Mouse (Mus musculus) intestine, postnatal 0 days (tissue): ENCODE measurements around the gene Cx3cr1. TPM values are rescaled to one million over a fixed set of nuclear protein-coding genes. Genes with fewer than 3 reads are reported as not detected.
"Not testable (repeated sequence)": the region's sequence is repeated elsewhere in the genome, so short reads cannot be mapped to it uniquely, and the experiment has no call there.

Experiments used
- ATAC-seq: fragments of 200-750 bp; cut with Nextera tagmentation; 2 replicates; pipeline ENCODE4 v1.8.0; 2017; ENCODE audit warnings: mild to moderate bottlenecking, moderate TSS enrichment, moderate library complexity
- H3K27ac ChIP-seq: fragments of 300-500 bp; sonication (generic); 2 replicates; pipeline ENCODE4 v1.5.1; 2014; ENCODE audit warnings: mild to moderate bottlenecking, low read depth, low read length, moderate library complexity
- H3K27me3 ChIP-seq: fragments of 300-500 bp; sonication (generic); replicated peaks from 2 replicates; pipeline ENCODE4 v1.6.1; 2014; ENCODE audit warnings: low read length, mixed read lengths; ENCODE audit not compliant: control insufficient read depth, insufficient read depth
- H3K36me3 ChIP-seq: fragments of 300-500 bp; sonication (generic); 2 replicates; pipeline ENCODE4 v1.6.1; 2014; ENCODE audit warnings: mild to moderate bottlenecking, moderate library complexity; ENCODE audit not compliant: control insufficient read depth, insufficient read depth
- H3K4me1 ChIP-seq: fragments of 300-500 bp; sonication (generic); replicated peaks from 2 replicates; pipeline ENCODE4 v1.6.1; 2014; ENCODE audit warnings: antibody characterized with exemption, low read length, mixed read lengths; ENCODE audit not compliant: control insufficient read depth, insufficient read depth
- H3K4me2 ChIP-seq: fragments of 300-500 bp; sonication (generic); replicated peaks from 2 replicates; pipeline ENCODE4 v1.6.1; 2014; ENCODE audit warnings: low read depth, mild to moderate bottlenecking, moderate library complexity
- H3K4me3 ChIP-seq: fragments of 300-500 bp; sonication (generic); 2 replicates; pipeline ENCODE4 v1.5.1; 2014; ENCODE audit warnings: low read depth, low read length
- H3K9ac ChIP-seq: fragments of 300-500 bp; sonication (generic); 2 replicates; pipeline ENCODE4 v1.6.1; 2014; ENCODE audit warnings: mild to moderate bottlenecking, low read depth, low read length
- H3K9me3 ChIP-seq: fragments of 300-500 bp; sonication (generic); 2 replicates; pipeline ENCODE4 v1.6.1; 2016; ENCODE audit warnings: mixed run types; ENCODE audit not compliant: control insufficient read depth
- CTCF ChIP-seq: sonication (generic); IDR thresholded peaks from 2 replicates; pipeline ENCODE4 v1.5.1; 2016; ENCODE audit warnings: low read depth, mild to moderate bottlenecking, control low read depth, antibody characterized with exemption, moderate library complexity
- whole genome bisulfite sequencing: fragments of 180-500 bp; shearing (Covaris S2); extraction: QIAGEN DNeasy Blood & Tissue Kit; methylation state at CpG from one replicate; pipeline ENCODE4 v1.1.7; 2014; 5-methylcytosine and 5-hydroxymethylcytosine counted together
- polyA plus RNA-seq: library from polyadenylated mRNA; unstranded; fragments of >200 nt; fragmentation: Nextera tagmentation; extraction: Ambion mirVana; gene quantifications from 2 replicates; pipeline ENCODE4 v1.2.1, GENCODE M21; 2015

Cx3cr1 gene
- polyA plus RNA-seq, 1 experiment from 2014 or later, result 5.4 TPM

DNA sequence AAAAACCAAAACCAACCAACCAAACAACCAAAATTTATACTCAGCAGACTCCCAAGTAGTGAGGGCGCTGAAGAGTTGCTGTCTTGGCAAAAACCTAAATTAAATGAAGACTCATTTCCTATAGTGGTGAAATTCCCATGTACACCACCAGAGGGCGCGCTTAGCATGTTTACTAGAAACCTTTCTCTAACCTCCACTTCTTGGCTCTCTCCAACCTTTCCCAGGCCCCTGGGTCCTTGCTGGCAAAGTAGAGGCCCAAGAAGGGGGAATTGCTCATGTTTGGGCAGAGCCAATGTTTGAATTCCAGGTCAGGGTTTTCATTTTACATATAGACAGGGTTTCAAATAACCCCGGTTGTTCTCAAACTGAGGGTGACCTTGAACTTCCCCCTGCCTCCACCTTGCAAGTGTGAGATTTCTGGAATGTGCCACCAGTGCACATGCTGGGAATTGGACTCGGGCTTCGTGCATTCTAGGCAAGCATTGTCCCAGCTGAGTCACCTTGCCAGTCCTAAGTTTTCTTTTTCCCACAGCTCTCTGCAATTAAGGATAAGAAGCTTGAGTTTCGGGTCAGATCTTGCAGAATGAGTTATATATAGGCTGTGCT, 49.3 kb downstream of the Cx3cr1 start:
- Histone ChIP-seq H3K4me2 (no peak overlapping the region), H3K36me3 (no peaks in the 10 kb centered on the region), H3K9ac (no peak overlapping the region), H3K4me3 (no peak overlapping the region), H3K27me3 (0 out of 2 replicates have a peak, but pooled peaks cover 5% of the 10 kb centered on the region), H3K4me1 (no peaks in the 10 kb centered on the region), H3K27ac (no peak overlapping the region), H3K9me3 (no peaks in the 10 kb centered on the region)
- 34% methylated on average over 7 of the region's 7 CpGs for WGBS
- ATAC-seq, result no peak
- TF ChIP-seq CTCF, result peak; percentile 84

- no peaks in the 10 kb centered on the region for H3K36me3 ChIP-seq
- H3K9me3 ChIP-seq, result no peaks in the 10 kb centered on the region
- H3K4me1 ChIP-seq, result no peaks in the 10 kb centered on the region
- no peak for TF ChIP-seq CTCF
- 60% methylated on average over 10 of the region's 10 CpGs for WGBS
- H3K9ac ChIP-seq, result no peak overlapping the region
- no peak overlapping the region for H3K4me3 ChIP-seq
- H3K27ac ChIP-seq, result no peak overlapping the region
- no peak for ATAC-seq
- no peak overlapping the region for H3K4me2 ChIP-seq
- H3K27me3 ChIP-seq, result peaks cover 5% of the 10 kb centered on the region; the same call in 1 of the 2 replicates
These were observed 52.7 kb downstream of the Cx3cr1 start for GRCm38 (mm10) chr9:120016956-120017355.

- Histone ChIP-seq H3K4me3 (no peak overlapping the region), H3K27ac (no peak overlapping the region), H3K9ac (no peak overlapping the region), H3K27me3 (peaks cover 5% of the 10 kb centered on the region; the same call in 1 of the 2 replicates), H3K4me1 (no peaks in the 10 kb centered on the region), H3K4me2 (no peak overlapping the region), H3K9me3 (no peaks in the 10 kb centered on the region), H3K36me3 (no peaks in the 10 kb centered on the region)
- TF ChIP-seq CTCF, result no peak
- 74% methylated on average over 6 of the region's 6 CpGs for WGBS
- ATAC-seq, result no peak
These were observed 54.9 kb downstream of the Cx3cr1 start for GRCm38 (mm10) chr9:120014828-120015227.

GRCm38 (mm10) chr9:120013251-120013820, 56.3 kb downstream of the Cx3cr1 start:
- no peaks in the 10 kb centered on the region for H3K36me3 ChIP-seq
- H3K4me3 ChIP-seq, result no peak overlapping the region
- H3K27me3 ChIP-seq, result no peaks in the 10 kb centered on the region; the same call in 1 of the 2 replicates
- 69% methylated on average over 11 of the region's 11 CpGs for WGBS
- H3K4me2 ChIP-seq, result no peak overlapping the region
- no peaks in the 10 kb centered on the region for H3K9me3 ChIP-seq
- ATAC-seq, result no peak
- H3K9ac ChIP-seq, result no peak overlapping the region
- H3K27ac ChIP-seq, result no peak overlapping the region
- no peaks in the 10 kb centered on the region for H3K4me1 ChIP-seq
- TF ChIP-seq CTCF, result no peak

GRCm38 (mm10) chr9:120012781-120013180, 56.9 kb downstream of the Cx3cr1 start:
- Histone ChIP-seq H3K4me1 (no peaks in the 10 kb centered on the region), H3K4me2 (no peak overlapping the region), H3K36me3 (no peaks in the 10 kb centered on the region), H3K27me3 (no peaks in the 10 kb centered on the region; the same call in 1 of the 2 replicates), H3K9me3 (0 out of 2 replicates have a peak, but pooled peaks cover 2% of the 10 kb centered on the region), H3K4me3 (no peak overlapping the region), H3K27ac (no peak overlapping the region), H3K9ac (no peak overlapping the region)
- WGBS, result 92% methylated on average over 5 of the region's 5 CpGs
- no peak for TF ChIP-seq CTCF
- no peak for ATAC-seq

- not testable (repeated sequence) for ATAC-seq, H3K9me3 ChIP-seq, H3K9ac ChIP-seq, H3K4me2 ChIP-seq, H3K4me3 ChIP-seq, H3K36me3 ChIP-seq, H3K27me3 ChIP-seq, H3K4me1 ChIP-seq, H3K27ac ChIP-seq
- WGBS, result 82% methylated on average over 6 of the region's 6 CpGs
These were observed 57.5 kb downstream of the Cx3cr1 start for GRCm38 (mm10) chr9:120012161-120012560.
